Mouse (Mus musculus) midbrain, embryonic 11.5 days (tissue): Measurements from ENCODE around the gene Col5a1. TPM values are rescaled to one million over a fixed set of nuclear protein-coding genes. Genes with fewer than 3 reads are reported as not detected.

Experiments used
- ATAC-seq: fragments of 200-750 bp; cut with Nextera tagmentation; 2 replicates; pipeline ENCODE4 v1.8.0; 2017; ENCODE audit warnings: moderate TSS enrichment, moderate library complexity; ENCODE audit not compliant: low FRiP score
- DNase-seq: peaks from one replicate; pipeline ENCODE4 v3.0.0; 2015; ENCODE audit warnings: low spot score; ENCODE audit errors: missing footprints
- H3K27ac ChIP-seq: fragments of 300-500 bp; sonication (generic); 2 replicates; pipeline ENCODE4 v1.5.1; 2014; ENCODE audit warnings: low read depth, low read length
- H3K27me3 ChIP-seq: fragments of 300-500 bp; sonication (generic); 2 replicates; pipeline ENCODE4 v1.6.1; 2014; ENCODE audit warnings: mild to moderate bottlenecking, low read length, moderate library complexity, mixed read lengths; ENCODE audit not compliant: control insufficient read depth, insufficient read depth
- H3K36me3 ChIP-seq: fragments of 300-500 bp; sonication (generic); 2 replicates; pipeline ENCODE4 v1.6.1; 2014; ENCODE audit warnings: mild to moderate bottlenecking, low read length, moderate library complexity, mixed read lengths; ENCODE audit not compliant: control insufficient read depth, insufficient read depth
- H3K4me1 ChIP-seq: fragments of 300-500 bp; sonication (generic); 2 replicates; pipeline ENCODE4 v1.6.1; 2014; ENCODE audit warnings: low read length; ENCODE audit not compliant: control insufficient read depth, insufficient read depth
- H3K4me2 ChIP-seq: fragments of 300-500 bp; sonication (generic); 2 replicates; pipeline ENCODE4 v1.6.1; 2014; ENCODE audit warnings: mild to moderate bottlenecking, moderate library complexity
- H3K4me3 ChIP-seq: fragments of 300-500 bp; sonication (generic); 2 replicates; pipeline ENCODE4 v1.5.1; 2014; ENCODE audit warnings: low read depth, low read length
- H3K9ac ChIP-seq: fragments of 300-500 bp; sonication (generic); 2 replicates; pipeline ENCODE4 v1.6.1; 2014; ENCODE audit warnings: low read length
- H3K9me3 ChIP-seq: fragments of 300-500 bp; sonication (generic); 2 replicates; pipeline ENCODE4 v1.6.1; 2016; ENCODE audit warnings: low read length; ENCODE audit not compliant: control insufficient read depth
- WGBS: fragments of 180-500 bp; shearing (Covaris S2); extraction: QIAGEN DNeasy Blood & Tissue Kit; methylation state at CpG from one replicate; pipeline ENCODE4 v1.1.7; 2014; 5-methylcytosine and 5-hydroxymethylcytosine counted together
- polyA plus RNA-seq: library from polyadenylated mRNA; unstranded; fragments of >200 nt; fragmentation: Nextera tagmentation; extraction: Ambion mirVana; gene quantifications from 2 replicates; pipeline ENCODE4 v1.2.1, GENCODE M21; 2014

Gene Col5a1
- polyA plus RNA-seq, 1 experiment from 2014 or later = 21.6 TPM

DNA sequence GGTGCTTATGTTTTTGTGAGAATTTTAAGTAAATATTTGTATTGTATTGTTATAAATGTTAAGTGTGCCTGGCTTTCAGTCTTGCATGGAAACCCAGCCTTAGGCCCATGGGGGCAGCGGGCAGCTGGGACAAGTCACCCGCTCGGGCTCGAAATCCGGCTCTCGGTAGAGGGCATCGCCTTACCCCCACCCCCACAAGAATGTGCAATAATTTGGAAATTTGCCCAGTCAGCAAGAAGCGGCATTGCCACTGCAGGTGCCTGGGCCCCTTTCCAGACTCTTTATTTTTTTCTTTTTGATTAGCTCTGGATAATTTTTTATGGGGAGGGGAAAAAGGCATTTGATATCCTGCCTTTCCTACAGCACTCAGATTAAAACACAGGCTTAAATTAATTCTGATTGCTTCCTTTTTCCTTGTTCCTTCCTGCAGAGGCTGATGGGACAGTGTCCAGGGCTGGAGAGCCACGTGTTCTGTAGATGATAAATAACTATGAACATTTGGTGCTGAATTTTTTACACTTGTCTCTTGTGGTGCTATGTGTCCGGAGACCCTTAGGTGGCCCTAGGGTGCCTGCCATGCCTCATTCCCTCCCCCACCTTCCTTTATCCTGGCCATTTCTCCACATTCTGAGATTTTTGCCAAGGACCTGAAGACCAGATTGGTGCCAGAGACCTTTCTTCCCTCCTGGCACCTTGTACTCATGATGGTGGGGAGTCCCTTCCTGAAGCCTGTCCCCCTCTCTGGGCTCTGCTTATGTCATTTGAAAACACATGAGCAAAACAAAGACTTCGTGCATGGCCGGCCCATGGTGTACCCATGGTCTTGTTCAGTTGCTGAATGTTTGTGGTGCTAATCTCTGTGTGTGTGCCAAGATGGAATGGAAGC is 151.5 kb downstream of the Col5a1 start:
- H3K36me3 ChIP-seq = no peaks in the 10 kb centered on the region
- DNase-seq (no peak), ATAC-seq (no peak)
- 87% methylated on average over 12 of the region's 12 CpGs for whole genome bisulfite sequencing
- H3K4me3 ChIP-seq = no peak overlapping the region
- no peak overlapping the region for H3K4me2 ChIP-seq
- no peaks in the 10 kb centered on the region for H3K27me3 ChIP-seq
- no peak overlapping the region for H3K9ac ChIP-seq
- no peak overlapping the region for H3K27ac ChIP-seq
- H3K4me1 ChIP-seq = no peaks in the 10 kb centered on the region
- no peaks in the 10 kb centered on the region for H3K9me3 ChIP-seq

DNA sequence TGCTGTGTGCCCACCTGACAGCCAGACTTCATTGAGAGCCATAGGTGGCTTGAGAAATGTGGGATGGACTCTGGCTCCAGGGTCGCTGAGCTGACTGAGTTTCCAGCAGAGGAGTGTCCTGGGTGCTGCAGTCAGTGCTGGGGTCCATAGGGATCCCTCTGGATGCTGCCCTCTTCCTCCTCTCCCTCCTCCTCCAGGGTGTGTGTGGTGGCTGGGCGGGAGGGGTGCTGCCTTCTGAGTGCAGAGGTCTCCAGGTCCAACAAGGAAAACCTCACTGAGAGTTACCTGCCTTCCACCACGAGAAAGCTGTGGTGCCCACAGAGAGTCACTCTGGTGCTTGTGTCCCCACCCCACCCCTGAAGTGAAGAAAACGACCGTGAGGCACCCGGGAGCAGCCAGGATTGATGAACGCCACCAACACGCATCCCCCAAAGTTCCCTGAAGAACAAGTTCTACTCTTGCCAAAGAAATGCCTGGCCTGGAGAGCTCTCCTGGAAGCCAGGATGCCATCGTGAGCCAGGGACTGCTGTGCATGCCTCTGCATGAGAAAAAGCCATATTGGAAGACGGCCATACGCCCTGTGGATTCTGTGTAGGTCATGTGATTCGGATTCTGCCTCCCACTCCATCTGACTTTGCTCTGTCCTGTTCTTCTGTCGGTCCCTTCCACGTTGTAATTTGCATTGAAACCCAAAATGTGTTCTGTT is 152.3 kb downstream of the Col5a1 start:
- Histone ChIP-seq H3K27me3 (no peaks in the 10 kb centered on the region), H3K27ac (no peak overlapping the region), H3K9ac (no peak overlapping the region), H3K9me3 (no peaks in the 10 kb centered on the region), H3K36me3 (no peaks in the 10 kb centered on the region), H3K4me3 (no peak overlapping the region), H3K4me2 (no peak overlapping the region), H3K4me1 (no peaks in the 10 kb centered on the region)
- no peak for ATAC-seq
- no peak for DNase-seq
- WGBS = 89% methylated on average over 14 of the region's 14 CpGs

DNA sequence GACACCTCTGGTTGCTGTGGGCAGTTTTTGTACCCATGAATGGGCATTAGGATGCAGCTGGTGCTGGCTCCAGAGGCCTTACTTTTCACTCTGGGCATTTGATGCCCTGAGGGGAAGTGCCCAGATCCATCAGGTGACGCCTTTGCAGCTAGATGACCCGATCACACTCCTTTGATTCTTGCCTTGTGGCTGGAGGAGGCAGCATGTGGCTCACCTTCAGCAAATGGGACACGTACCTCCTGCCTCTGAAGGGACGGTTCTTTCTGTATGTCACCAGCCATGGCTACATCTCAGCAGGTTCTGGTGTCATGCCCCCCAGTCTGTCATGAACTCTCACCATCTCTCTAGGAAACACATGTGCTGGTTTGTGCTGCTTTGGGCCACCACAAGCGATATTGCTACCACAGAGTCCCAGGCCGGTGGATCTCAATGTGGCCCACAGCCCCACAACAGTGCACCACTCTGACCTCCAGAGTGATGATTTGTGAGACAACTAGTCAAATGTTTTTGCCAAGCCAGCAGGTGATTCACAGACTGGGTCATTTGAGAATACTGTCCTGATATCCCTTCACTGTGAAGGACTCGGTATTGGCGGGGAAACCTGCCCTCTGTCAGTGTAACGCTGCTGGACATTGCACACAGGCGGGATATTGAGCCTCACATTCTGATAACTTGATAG is 153.6 kb downstream of the Col5a1 start:
- no peak for ATAC-seq

DNA sequence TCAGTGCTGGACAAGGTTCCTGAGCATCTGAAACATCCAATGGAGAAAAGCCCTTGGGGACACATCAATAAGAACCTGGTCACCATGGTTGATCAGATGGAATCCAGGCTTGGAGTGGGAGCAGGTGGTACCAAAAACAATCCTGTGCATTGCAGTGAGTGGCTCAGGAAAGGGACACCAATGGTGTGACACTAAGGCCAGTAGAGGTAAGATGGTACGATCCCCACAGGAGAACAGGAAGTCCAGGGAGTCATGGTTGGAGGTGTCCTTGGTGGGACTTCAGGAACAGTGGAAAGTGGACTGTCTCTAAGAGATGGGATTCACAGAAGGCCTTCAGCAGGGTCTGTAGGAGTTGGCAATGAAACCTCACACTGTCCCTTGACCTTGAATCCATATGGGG is 154.2 kb downstream of the Col5a1 start:
- H3K36me3 ChIP-seq = no peaks in the 10 kb centered on the region
- no peak for ATAC-seq
- WGBS = 91% methylated on average over 1 of the region's 1 CpGs
- H3K9me3 ChIP-seq = no peaks in the 10 kb centered on the region
- no peak overlapping the region for H3K9ac ChIP-seq
- H3K4me3 ChIP-seq = no peak overlapping the region
- no peak overlapping the region for H3K27ac ChIP-seq
- H3K4me1 ChIP-seq = no peaks in the 10 kb centered on the region
- DNase-seq = no peak
- H3K27me3 ChIP-seq = no peaks in the 10 kb centered on the region
- no peak overlapping the region for H3K4me2 ChIP-seq

More for the DNA sequence above, 153.6 kb downstream of the Col5a1 start:
- no peaks in the 10 kb centered on the region for H3K4me1 ChIP-seq
- H3K4me3 ChIP-seq = no peak overlapping the region
- no peak for DNase-seq
- 94% methylated on average over 10 of the region's 10 CpGs for WGBS
- no peaks in the 10 kb centered on the region for H3K9me3 ChIP-seq
- H3K9ac ChIP-seq = no peak overlapping the region
- H3K27me3 ChIP-seq = no peaks in the 10 kb centered on the region
- no peak overlapping the region for H3K27ac ChIP-seq
- H3K4me2 ChIP-seq = no peak overlapping the region
- H3K36me3 ChIP-seq = no peaks in the 10 kb centered on the region

DNA sequence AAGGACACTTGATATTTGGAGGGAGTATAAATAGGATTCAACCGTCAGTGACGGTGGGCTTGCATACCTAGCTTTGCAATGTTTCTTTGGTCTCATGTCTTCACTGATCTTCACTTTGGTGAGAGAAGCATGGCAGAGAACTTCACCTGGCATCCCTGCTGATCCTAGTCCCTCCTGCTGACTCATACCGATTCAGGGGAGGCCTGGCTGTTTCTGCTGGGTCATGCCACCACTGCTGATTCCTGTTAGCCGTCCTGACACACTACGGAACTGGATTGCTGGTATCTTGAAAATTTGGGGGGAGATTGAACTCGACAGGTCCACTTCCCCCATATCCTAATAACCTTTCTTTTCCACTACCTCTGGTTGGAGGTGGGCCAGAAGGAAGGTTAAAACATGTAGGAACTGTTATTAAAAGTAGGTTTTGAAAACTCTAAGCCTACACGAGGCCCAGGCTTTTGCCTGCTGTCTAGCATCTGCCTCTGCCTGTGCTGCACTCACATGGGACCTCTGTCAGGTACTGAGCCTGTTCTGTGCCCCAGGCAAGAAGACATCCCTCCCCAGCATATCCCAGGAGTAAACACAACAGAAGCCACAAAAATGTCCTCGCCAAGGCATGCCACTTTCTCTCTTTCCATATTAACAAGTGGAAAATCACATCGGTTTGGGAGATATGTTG is 158.8 kb downstream of the Col5a1 start:
- ATAC-seq (no peak), DNase-seq (no peak)
- no peaks in the 10 kb centered on the region for H3K9me3 ChIP-seq
- H3K4me2 ChIP-seq = no peak overlapping the region
- H3K9ac ChIP-seq = no peak overlapping the region
- H3K27me3 ChIP-seq = no peaks in the 10 kb centered on the region
- H3K4me3 ChIP-seq = no peak overlapping the region
- H3K4me1 ChIP-seq = no peaks in the 10 kb centered on the region
- no peaks in the 10 kb centered on the region for H3K36me3 ChIP-seq
- H3K27ac ChIP-seq = no peak overlapping the region
- 82% methylated on average over 9 of the region's 9 CpGs for WGBS

DNA sequence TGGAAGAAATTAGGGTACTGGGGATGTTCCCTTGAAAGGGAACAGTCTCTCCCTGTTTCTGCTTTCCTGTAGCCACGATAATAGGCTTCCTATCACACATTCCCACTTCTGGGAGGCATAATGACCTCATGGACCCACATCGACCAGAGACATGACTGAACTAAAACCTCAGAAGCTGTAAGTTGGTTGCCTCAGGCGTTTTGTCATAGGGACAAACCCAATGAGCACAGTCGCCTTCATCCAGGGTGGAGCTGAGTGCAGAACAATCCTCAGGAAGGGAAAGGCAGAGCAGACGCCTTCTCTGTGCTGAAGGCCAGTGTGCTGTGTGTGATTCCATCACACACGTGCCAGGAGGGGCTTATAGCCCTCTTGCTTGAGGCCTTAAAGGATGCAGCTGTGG is 160.1 kb downstream of the Col5a1 start:
- no peaks in the 10 kb centered on the region for H3K36me3 ChIP-seq

DNA sequence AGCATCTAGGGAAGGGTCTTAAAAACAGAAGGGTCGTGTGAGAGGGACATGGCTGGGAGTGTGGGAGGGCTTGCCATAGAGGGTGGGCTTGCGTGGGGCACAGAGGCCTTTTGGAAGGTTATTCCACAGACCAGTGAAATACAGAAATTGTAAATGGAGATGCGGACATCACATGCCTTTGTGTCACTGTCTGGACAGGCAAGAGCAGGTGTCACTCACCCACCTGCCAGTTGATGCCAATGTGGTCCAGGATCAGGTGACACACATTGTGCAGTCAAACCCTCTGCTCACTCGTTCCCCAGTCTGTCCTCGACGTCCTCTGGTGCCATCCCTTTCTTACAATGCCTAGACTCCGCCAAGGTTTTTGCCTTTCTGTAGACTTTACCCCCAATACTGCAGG is 160.9 kb downstream of the Col5a1 start:
- Histone ChIP-seq H3K4me1 (no peaks in the 10 kb centered on the region), H3K27ac (no peak overlapping the region), H3K36me3 (no peaks in the 10 kb centered on the region), H3K27me3 (no peaks in the 10 kb centered on the region), H3K4me2 (no peak overlapping the region), H3K9me3 (no peaks in the 10 kb centered on the region), H3K9ac (no peak overlapping the region), H3K4me3 (no peak overlapping the region)
- 84% methylated on average over 7 of the region's 7 CpGs for WGBS
- no peak for ATAC-seq
- no peak for DNase-seq

More for the DNA sequence above, 160.1 kb downstream of the Col5a1 start:
- no peak for ATAC-seq
- Histone ChIP-seq H3K4me3 (no peak overlapping the region), H3K9me3 (no peaks in the 10 kb centered on the region), H3K27ac (no peak overlapping the region), H3K27me3 (no peaks in the 10 kb centered on the region), H3K9ac (no peak overlapping the region), H3K4me1 (no peaks in the 10 kb centered on the region), H3K4me2 (no peak overlapping the region)
- 71% methylated on average over 6 of the region's 6 CpGs for WGBS
- DNase-seq = no peak

DNA sequence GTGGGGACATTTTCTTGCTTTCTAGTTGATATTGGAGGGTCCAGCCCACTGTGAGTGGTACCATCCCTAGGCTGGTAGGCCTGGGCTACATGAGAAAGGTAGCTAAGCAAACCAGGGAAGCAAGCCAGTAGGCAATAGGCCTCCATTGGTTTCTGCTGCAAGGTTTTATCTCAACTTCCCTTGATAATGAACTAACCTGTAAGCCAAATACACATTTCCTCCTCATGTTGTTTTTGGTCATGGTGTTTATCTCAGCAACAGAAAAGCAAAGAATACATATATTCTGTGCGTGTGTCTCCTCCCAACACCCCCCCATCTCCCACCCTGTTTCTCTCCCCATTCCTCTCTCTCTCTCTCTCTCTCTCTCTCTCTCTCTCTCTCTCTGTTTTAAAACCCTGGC is 173.7 kb downstream of the Col5a1 start:
- WGBS = 89% methylated on average over 1 of the region's 1 CpGs
- H3K36me3 ChIP-seq = no peaks in the 10 kb centered on the region
- H3K9me3 ChIP-seq = no peaks in the 10 kb centered on the region
- no peak overlapping the region for H3K4me3 ChIP-seq
- no peak overlapping the region for H3K4me2 ChIP-seq
- H3K27me3 ChIP-seq = no peaks in the 10 kb centered on the region
- DNase-seq = no peak
- no peaks in the 10 kb centered on the region for H3K4me1 ChIP-seq
- ATAC-seq = no peak
- H3K27ac ChIP-seq = no peak overlapping the region
- no peak overlapping the region for H3K9ac ChIP-seq
